Mouse (Mus musculus): ENCODE data around the gene Sp3.
A peak's percentile ranks its signal among the peaks of the same experiment; 100 is the strongest.
"Not testable (repeated sequence)": the region's sequence is repeated elsewhere in the genome, so short reads cannot be mapped to it uniquely, and the experiment has no call there.

The Sp3 gene

DNA sequence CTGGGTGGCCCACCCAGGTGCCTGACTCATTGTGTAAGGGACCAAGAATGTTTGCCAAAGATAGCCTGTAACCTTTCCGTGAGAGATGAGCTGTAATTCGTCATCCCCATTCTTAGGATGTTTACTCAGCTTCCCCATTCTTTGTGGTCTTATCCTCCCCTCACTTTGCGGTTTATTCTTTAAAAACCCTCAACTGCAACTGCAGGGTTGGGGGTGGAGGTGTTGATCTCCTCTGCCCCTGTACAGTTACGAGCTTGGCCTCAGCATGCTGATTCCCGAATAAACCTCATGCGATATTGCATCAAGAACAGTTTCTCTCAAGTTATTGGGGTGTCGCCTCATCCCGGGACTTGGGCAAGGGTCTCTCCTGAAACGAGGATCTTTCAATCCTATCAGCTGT lies 8.7 kb upstream of the Sp3 start:
- DNase-seq: not testable (repeated sequence)

GRCm38 (mm10) chr2:72986616-72987015 lies 6.4 kb upstream of the Sp3 start, which contains the start of gene Gm11084:
Gene Gm11084, minus strand, starts transcription at chr2:72986716.
- no peak for DNase-seq

DNA sequence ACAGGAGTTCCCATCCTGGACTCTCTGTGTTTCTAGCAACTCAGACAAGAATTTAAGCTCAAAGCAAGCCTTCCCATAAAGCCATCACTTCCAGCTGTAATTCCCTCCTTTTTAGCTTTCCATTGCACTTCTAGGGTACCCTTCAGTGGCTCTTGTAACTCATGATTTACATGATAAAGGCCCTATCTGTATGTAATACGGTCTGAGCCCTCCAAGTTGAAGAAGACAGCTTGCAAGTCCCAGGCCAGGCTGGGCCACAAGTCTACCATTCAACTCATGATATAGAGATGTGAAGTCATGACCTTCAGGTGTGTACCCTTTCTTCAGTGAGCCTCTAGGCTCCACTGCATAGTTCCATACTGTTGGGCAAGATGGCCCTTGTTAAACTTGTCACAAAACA lies 5.3 kb upstream of the Sp3 start:
- DNase-seq: no peak

DNA sequence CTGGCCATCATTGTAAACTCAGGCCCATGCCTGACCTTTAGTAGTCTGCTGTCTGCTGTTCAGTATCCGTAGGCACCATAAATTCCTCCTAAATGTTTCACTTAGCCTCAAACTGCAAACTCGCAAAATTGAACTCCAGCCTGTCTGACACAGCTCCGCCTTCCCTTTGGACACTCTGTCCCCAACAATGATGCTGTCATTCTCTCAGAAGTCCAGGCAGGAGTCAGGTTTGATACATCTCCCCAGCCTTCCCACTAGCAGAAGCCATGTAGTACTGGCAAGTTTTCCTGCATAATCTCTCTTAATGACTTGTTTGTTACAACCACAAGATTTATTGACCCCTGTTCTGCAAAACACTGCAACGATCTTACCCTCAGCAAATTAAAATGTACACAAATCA lies 4.6 kb upstream of the Sp3 start:
- DNase-seq: no peak

DNA sequence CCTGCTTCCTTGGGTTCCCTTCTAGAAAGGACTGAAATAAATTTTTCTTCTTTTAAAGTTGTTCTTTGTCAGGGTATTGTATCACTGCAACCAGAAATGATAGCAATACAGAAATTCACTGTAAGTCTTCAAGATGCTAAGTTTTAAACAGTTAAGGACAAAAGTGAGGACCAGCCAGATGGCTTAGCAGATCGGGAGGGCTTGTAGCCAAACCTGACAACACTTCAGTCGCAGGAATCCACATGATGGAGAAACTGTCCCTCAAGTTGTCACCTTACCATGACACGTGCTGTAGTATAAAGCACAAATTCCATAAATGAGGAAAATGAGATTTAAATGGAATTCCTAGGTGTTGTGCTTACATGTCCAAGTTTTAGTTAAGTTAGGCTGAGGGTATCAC lies 3.0 kb upstream of the Sp3 start:
- no peak for DNase-seq

DNA sequence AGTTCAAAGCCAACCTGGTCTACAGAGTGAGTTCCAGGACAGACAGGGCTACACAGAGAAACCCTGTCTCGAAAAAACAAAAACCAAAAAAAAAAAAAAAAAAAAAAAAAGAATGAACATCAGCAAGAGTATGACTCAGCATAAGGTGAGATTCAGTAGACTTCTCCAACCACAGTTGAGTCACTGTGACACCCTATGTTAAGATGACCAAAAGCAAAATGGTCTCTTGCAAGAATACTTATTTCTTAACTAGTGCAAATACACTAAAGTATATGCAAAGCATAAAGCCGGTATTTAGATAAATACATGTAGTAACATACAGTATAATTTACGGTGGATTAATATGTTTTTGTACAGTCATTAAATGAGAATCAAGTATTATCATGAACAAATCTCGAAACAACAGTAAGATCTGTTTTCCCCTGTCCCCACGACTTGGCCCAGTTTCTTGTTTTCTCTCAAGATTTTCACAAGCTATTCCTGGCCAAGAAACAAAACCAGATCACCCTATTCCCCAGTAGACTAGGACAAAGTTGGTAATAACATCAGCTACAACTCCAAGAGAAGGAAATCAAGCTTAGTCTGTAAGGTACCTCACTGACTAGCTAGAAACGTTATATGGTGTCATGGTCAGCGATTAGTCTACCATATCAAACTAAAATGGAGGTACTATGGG lies 2.0 kb upstream of the Sp3 start:
- no peak for DNase-seq

GRCm38 (mm10) chr2:72981441-72982109 lies 1.3 kb upstream of the Sp3 start:
- no peak for DNase-seq

DNA sequence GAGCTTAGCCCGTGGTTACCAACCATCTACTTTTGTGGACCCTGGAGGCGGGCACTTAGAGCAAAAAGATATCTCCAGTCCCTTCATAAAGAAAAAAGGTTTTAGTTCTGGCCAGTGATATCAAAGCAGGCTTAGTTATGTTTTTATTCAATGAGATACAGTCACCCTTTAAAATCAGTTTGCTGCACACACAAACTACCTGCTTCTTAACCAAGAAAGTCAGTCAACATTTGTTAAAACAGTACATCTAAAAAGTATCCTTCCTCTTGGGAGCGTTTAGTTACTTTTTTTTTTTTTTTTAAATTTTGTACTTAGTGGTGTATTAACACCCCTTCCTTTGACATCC lies 802 bp upstream of the Sp3 start:
- no peak for DNase-seq

DNA sequence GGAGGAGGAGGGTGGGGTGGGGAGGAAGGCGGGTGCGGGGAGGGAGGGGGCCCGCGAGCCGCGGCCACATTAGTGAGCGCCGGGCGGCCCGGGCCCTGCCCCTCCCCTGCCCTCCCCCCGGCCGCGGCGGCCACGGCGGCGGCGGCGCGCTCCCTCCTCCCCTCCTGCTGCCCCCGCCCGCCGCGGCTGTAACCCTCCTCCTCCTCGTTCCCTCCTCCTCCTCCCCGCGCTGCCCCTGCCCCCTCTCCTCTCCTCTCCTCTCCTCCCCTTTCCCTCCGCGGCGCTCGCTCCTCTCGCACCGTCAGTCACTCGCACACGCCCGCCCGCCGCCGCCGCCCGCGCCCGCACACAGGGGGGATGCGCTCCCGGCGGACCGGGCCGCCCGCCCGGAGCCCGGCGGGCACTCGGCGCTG lies 581 bp downstream of the Sp3 start:
- DNase-seq: peak; percentile 89

DNA sequence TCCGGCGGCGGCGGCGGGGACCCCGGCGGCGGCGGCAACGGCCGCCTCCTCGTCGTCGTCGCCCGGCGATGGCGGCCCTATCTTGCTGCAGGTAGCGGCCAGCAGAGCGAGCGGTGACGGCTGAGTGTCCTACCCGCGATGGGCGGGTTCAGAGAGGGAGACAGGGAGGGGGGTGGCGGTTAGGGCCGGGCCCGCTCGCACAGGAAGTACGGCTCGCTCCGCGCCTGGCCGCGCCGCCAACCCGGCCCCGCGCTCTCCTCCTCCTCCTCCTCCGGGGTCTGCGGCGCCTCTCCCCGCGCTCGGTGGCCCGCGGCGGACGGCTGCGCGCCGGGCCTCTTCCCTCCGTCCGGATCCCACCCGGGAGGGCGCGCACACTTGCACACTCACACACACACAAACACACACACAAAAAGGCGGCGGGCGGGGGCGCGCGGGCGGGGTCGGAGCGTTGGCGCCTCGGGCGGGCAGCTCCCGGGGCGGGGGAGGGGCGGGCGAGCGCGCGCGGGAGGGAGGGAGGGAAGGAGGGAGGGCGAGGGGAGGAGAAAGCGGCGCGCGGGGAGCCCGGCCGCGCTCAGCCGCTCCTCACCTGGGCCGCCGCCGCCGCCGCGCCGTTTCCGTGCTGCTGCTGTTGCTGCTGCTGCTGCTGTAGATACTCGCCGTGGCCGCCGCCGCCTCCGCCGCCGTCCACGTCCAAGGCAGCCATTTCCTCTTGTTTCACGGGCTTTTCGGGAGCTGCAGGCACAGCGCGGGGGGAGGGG lies 1.2 kb downstream of the Sp3 start:
- peak; percentile 90 for DNase-seq

GRCm38 (mm10) chr2:72978473-72978872 lies 1.8 kb downstream of the Sp3 start:
- DNase-seq: no peak

- DNase-seq: no peak
These were observed 3.0 kb downstream of the Sp3 start for GRCm38 (mm10) chr2:72977272-72977671.

- no peak for DNase-seq
These were observed 4.2 kb downstream of the Sp3 start for GRCm38 (mm10) chr2:72976036-72976435.

GRCm38 (mm10) chr2:72970831-72971230 lies 9.4 kb downstream of the Sp3 start:
- no peak for DNase-seq

- no peak for DNase-seq
These were observed 9.9 kb downstream of the Sp3 start for GRCm38 (mm10) chr2:72970302-72970701.

GRCm38 (mm10) chr2:72968536-72968935 lies 11.7 kb downstream of the Sp3 start:
- no peak for DNase-seq

- DNase-seq: no peak
These were observed 14.8 kb downstream of the Sp3 start for GRCm38 (mm10) chr2:72965450-72965849.

DNA sequence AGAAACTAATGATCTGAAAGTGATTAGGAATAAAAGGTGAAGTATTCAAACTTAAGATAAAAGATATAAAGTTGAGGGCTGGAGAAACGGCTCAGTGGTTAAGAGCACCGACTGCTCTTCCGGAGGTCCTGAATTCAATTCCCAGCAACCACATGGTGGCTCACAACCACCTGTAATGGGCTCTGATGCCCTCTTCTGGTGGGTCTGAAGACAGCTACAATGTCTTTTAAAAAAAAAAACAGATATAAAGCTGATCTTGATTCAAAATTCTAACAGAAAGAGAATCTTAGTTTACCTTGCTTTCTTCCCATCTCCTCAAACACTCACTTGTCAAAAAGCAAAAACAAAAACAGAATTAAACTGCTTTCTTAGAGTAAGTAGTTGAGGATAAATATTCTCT lies 23.8 kb downstream of the Sp3 start:
- DNase-seq: no peak

GRCm38 (mm10) chr2:72952979-72953378 lies 27.3 kb downstream of the Sp3 start:
- DNase-seq: no peak

GRCm38 (mm10) chr2:72935937-72936336 lies 44.3 kb downstream of the Sp3 start:
- DNase-seq: no peak

DNA sequence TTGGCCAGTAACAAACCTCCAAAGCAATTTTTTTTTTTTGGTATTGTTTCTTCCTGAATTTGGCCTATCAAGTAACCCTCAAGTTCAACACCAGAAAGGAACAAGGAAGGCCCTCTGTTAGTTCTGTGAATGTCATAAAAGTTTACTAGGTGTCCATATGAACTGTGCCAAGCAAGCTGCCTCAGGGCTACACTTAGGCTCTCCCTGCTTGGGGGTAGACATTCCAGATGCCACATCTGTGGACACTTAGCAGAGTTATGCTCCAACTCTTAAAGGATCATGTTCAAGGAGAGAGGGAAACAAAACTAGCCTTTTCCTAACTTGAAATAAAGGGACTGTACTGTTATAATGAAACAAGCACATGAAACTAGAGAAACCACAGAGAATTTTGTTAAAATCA lies 48.1 kb downstream of the Sp3 start:
- DNase-seq: no peak

- no peak for DNase-seq
These were observed 55.3 kb downstream of the Sp3 start for GRCm38 (mm10) chr2:72924981-72925380.

GRCm38 (mm10) chr2:72916170-72916569 lies 64.1 kb downstream of the Sp3 start:
- no peak for DNase-seq

GRCm38 (mm10) chr2:72915245-72915930 lies 64.9 kb downstream of the Sp3 start:
- no peak for DNase-seq

Measured in lung, postnatal 14 days (tissue).